21 mouse cellular contexts compared by ENCODE assay signal in genomic region chr19:48864151-48864740, GRCm38 (mm10).
A peak's percentile ranks its signal among the peaks of the same experiment; 100 is the strongest.
DNase-seq lines count a peak whose midpoint lies in the region; TF ChIP-seq lines count a peak whose summit lies in the region.
"Had no signal": no experiment of that assay in that cellular context is flagged by ENCODE, and none has a peak within 500 bp of the region (broad histone marks: within the 10 kb centered on the region; RNA-seq: fewer than 3 reads in every experiment).

No protein-coding gene starts in this region.

- no peak for TF ChIP-seq CTCF in liver, adult 2 months (IDR thresholded peaks at IDR 0.05; ENCODE audit: low read depth, low read length)
- TF ChIP-seq CTCF in heart, adult 2 months (IDR thresholded peaks at IDR 0.05), result no peak

- H3K27ac ChIP-seq in liver, adult 2 months (replicated peaks; ENCODE audit: insufficient read depth, low read depth, low read length), result no peak overlapping the region; the same call in 1 of the 2 replicates
- no peak overlapping the region for H3K27ac ChIP-seq in heart, adult 2 months
- H3K27ac ChIP-seq: embryonic facial prominence, embryonic 15.5 days; forebrain, embryonic 10.5 days; heart, embryonic 15.5 days; hindbrain, embryonic 15.5 days had no signal

- TF ChIP-seq EP300 in heart, adult 2 months (IDR thresholded peaks at IDR 0.05; ENCODE audit: insufficient read depth, low read depth, low read length), result no peak

- 22% methylated on average over 9 of the region's 9 CpGs for WGBS in liver, adult 2 months
- 60% methylated on average over 9 of the region's 9 CpGs for WGBS in heart, adult 2 months

- DNase-seq in liver, adult 2 months (ENCODE audit: extremely low read depth, low read depth, low spot score), result peak; percentile 87
- no peak for DNase-seq in liver
- DNase-seq in kidney, adult 9 months, result peak; percentile 94
- peak; percentile 78 for DNase-seq in kidney, postnatal 14 days
- no peak for DNase-seq in left cerebral cortex, postnatal 14 days (ENCODE audit: low spot score in 2 of 2)
- no peak for DNase-seq in heart, postnatal 25 days (ENCODE audit: low spot score)
- no peak for DNase-seq in heart, adult 2 months
- DNase-seq: adrenal gland, adult 8-10 months; adrenal gland, postnatal 36 days; cerebellum, adult 8-10 months; cerebellum, postnatal 14 days; embryo, embryonic 11 days; gastrocnemius, postnatal 36 days; heart, adult 11 months; heart, postnatal 36 days had no signal

- intact Hi-C loops in left cerebral cortex, postnatal 14 days (cut with DNase I), result no loop called here
- intact Hi-C loops in heart, postnatal 25 days (cut with DNase I), result no loop called here
- intact Hi-C loops in heart, adult 2 months (cut with DNase I), result no loop called here

- H3K4me1 ChIP-seq in liver, adult 2 months (ENCODE audit: control insufficient read depth, insufficient read depth, low read length), result no peaks in the 10 kb centered on the region; the same call in 1 of the 2 replicates
- no peaks in the 10 kb centered on the region for H3K4me1 ChIP-seq in heart, adult 2 months (ENCODE audit: control insufficient read depth, insufficient read depth, low read length)
- H3K4me1 ChIP-seq: embryonic facial prominence, embryonic 15.5 days; forebrain, embryonic 10.5 days; heart, embryonic 15.5 days; hindbrain, embryonic 15.5 days had no signal

- TF ChIP-seq POLR2A in liver, adult 2 months (IDR thresholded peaks at IDR 0.05; ENCODE audit: extremely low read depth, insufficient read depth, low read length), result no peak
- TF ChIP-seq POLR2A in heart, adult 2 months (IDR thresholded peaks at IDR 0.05; ENCODE audit: insufficient read depth, low read depth, low read length), result no peak

- H3K9ac ChIP-seq in liver, adult 2 months (ENCODE audit: low read depth, low read length), result no peak overlapping the region
- H3K9ac ChIP-seq in heart, adult 2 months (ENCODE audit: low read depth, low read length), result no peak overlapping the region
- H3K9ac ChIP-seq: embryonic facial prominence, embryonic 15.5 days; heart, embryonic 15.5 days; hindbrain, embryonic 15.5 days had no signal

- H3K27me3 ChIP-seq in liver, adult 2 months (ENCODE audit: control insufficient read depth, insufficient read depth, low read length), result no peaks in the 10 kb centered on the region
- H3K27me3 ChIP-seq in heart, adult 2 months (ENCODE audit: control insufficient read depth, insufficient read depth, low read length), result no peaks in the 10 kb centered on the region
- H3K27me3 ChIP-seq: CH12.LX; embryonic facial prominence, embryonic 15.5 days; heart, embryonic 15.5 days; hindbrain, embryonic 15.5 days had no signal

- H3K36me3 ChIP-seq in liver, adult 2 months (ENCODE audit: control insufficient read depth, insufficient read depth, low read length), result no peaks in the 10 kb centered on the region
- no peaks in the 10 kb centered on the region for H3K36me3 ChIP-seq in heart, adult 2 months (ENCODE audit: control insufficient read depth, insufficient read depth, low read length)
- H3K36me3 ChIP-seq: embryonic facial prominence, embryonic 15.5 days; forebrain, embryonic 10.5 days; heart, embryonic 15.5 days; hindbrain, embryonic 15.5 days had no signal

- H3K79me2 ChIP-seq in liver, adult 2 months (ENCODE audit: control insufficient read depth, insufficient read depth, low read length), result no peaks in the 10 kb centered on the region
- no peaks in the 10 kb centered on the region for H3K79me2 ChIP-seq in heart, adult 2 months (replicated peaks; ENCODE audit: control insufficient read depth, insufficient read depth, low read length)

- no peak overlapping the region for H3K4me3 ChIP-seq in liver, adult 2 months (ENCODE audit: insufficient read depth, low read depth, low read length)
- no peak overlapping the region for H3K4me3 ChIP-seq in heart, adult 2 months
- H3K4me3 ChIP-seq: embryonic facial prominence, embryonic 15.5 days; erythroblast, embryonic 14.5 days; forebrain, embryonic 10.5 days; heart, embryonic 15.5 days; hindbrain, embryonic 15.5 days had no signal

Comparison
In these comparisons a context has a peak if more than half of its experiments do, and no peak if none do; other contexts are left out.
1. DNase-seq: peak in liver, adult 2 months (single experiment), kidney, adult 9 months (single experiment) and kidney, postnatal 14 days (single experiment); none in liver (single experiment), left cerebral cortex, postnatal 14 days (0 of 2), heart, postnatal 25 days (single experiment) and heart, adult 2 months (0 of 2).